Mouse (Mus musculus) R1 (cell line): Measurements from ENCODE around the gene Adam22.

Source experiments
- DNase-seq: peaks from one replicate; pipeline ENCODE4 v3.0.0-alpha.2; 2018; ENCODE audit warnings: low read depth, low spot score

Adam22 gene

DNA sequence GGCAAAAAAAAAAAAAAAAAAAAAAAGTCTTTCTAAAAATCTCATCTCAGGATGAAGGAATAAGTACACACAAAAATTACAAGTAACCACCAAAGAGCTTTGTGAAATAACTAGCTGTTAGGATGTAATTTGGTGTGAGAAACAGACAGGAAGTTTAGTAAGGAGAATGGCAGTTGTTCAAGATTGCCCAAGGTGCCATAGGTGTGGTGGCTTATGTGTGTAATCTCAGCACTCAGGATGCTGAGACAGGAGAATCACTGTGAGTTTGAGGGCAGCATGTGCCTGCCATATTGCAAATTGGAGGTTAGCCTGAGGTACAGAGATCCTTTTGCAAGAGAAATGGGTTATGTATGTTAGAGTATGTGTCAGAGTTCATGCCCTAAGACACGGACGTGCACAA, 305.5 kb downstream of the Adam22 start:
- DNase-seq = no peak

GRCm38 (mm10) chr5:8058056-8058455, 309.9 kb downstream of the Adam22 start:
- no peak for DNase-seq

- no peak for DNase-seq
Measured at GRCm38 (mm10) chr5:8057018-8057323, 311.0 kb downstream of the Adam22 start.

- peak; percentile 47 for DNase-seq
Measured at GRCm38 (mm10) chr5:8056141-8057017, 311.6 kb downstream of the Adam22 start.

GRCm38 (mm10) chr5:8055721-8056129, 312.2 kb downstream of the Adam22 start:
- peak; percentile 23 for DNase-seq

DNA sequence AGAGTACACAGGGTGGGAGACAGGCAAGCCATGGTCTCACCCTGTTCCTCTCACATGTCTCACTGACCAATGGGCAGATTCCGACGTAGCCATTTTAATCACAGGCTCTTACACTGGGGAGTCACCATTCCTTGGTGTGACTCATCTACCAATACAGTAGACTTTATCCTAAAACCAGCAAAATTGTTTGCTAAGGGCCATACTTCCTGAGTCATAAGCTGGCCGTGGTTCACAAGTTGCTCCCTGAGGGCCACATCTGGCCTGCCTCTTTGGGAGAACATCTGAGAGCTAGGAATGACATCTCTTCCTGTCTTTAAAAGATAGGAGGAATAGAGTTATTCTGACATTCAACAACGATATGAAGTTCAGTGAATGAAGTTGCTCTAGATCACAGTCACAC, 314.1 kb downstream of the Adam22 start:
- no peak for DNase-seq

- no peak for DNase-seq
Measured at GRCm38 (mm10) chr5:8045855-8046254, 322.1 kb downstream of the Adam22 start, which contains the start of gene Sri. TSS of gene Sri (plus strand) at chr5:8046078.

- peak; percentile 57 for DNase-seq
Measured at GRCm38 (mm10) chr5:8034596-8034995, 333.4 kb downstream of the Adam22 start.
